Mouse (Mus musculus) embryonic fibroblast, embryonic 13.5 days (primary cell): ENCODE results near the gene Sesn1. TPM values are rescaled to one million over a fixed set of nuclear protein-coding genes. Genes with fewer than 3 reads are reported as not detected.

Experiments used
- H3K27ac ChIP-seq: 2 replicates; pipeline ENCODE4 v1.5.1; 2012; ENCODE audit warnings: low read length, control low read depth, inconsistent platforms; ENCODE audit not compliant: insufficient read depth
- H3K4me1 ChIP-seq: 2 replicates; pipeline ENCODE4 v1.6.1; 2011; ENCODE audit warnings: low read length; ENCODE audit not compliant: control insufficient read depth, insufficient read depth
- H3K4me3 ChIP-seq: 2 replicates; pipeline ENCODE4 v1.5.1; 2011; ENCODE audit warnings: mild to moderate bottlenecking, control low read depth, low read length; ENCODE audit not compliant: insufficient read depth
- CTCF ChIP-seq: IDR thresholded peaks from 2 replicates; pipeline ENCODE4 v1.5.1; 2011; ENCODE audit warnings: mild to moderate bottlenecking, control low read depth, low read length, moderate library complexity, borderline replicate concordance; ENCODE audit not compliant: insufficient read depth
- POLR2A ChIP-seq: IDR thresholded peaks from 2 replicates; pipeline ENCODE4 v1.6.1; 2011; ENCODE audit warnings: low read depth, mild to moderate bottlenecking, control low read depth, low read length, moderate library complexity
- polyA plus RNA-seq: library from polyadenylated mRNA; stranded (reverse); fragments of >200 nt; gene quantifications from 2 replicates; pipeline ENCODE4 v1.2.4, GENCODE M21; 2011; ENCODE audit warnings: low read depth; ENCODE audit not compliant: missing spikeins, insufficient read length

Sesn1 gene
- polyA plus RNA-seq, 1 experiment, result 13.8 TPM

GRCm38 (mm10) chr10:41957421-41958225 lies 147.9 kb downstream of the Sesn1 start:
- TF ChIP-seq POLR2A (no peak), CTCF (no peak)
- Histone ChIP-seq H3K27ac (no peak overlapping the region), H3K4me3 (no peak overlapping the region), H3K4me1 (no peaks in the 10 kb centered on the region)

Other genes starting within 250 kb of the Sesn1 start
- 0.28 and 0.81 TPM in 2 replicates for gene Ccdc162, start 93.3 kb upstream of the Sesn1 start, polyA plus RNA-seq
- 12.4 and 17.8 TPM in 2 replicates for gene Cep57l1, start 64 bp upstream of the Sesn1 start, polyA plus RNA-seq
- gene Armc2, start 208.5 kb downstream of the Sesn1 start, polyA plus RNA-seq, result 2.5 and 2.9 TPM in 2 replicates